7 mouse cellular contexts compared by ENCODE assay signal in the genomic region with DNA sequence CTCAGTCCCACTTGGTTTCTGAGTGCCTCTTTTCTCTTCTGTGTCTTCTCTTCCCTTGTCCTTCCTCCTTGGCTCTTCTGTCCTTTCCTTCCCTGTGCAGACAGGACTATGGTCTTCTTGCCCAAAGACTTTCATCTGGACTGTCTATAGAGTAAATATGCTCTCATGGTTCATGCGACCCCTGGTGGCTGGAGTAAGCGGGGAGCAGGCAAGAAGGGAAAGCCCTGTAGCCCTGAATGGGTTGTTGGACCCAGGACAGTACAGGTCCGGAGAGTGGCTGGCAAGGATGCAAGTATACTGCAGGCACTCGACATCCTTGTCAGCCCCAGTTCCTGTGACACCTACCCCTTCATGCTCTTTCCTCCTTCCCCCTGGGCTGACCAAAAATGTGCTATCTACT. TPM values are rescaled to one million over a fixed set of nuclear protein-coding genes. Genes with fewer than 3 reads are reported as not detected.
A peak's percentile ranks its signal among the peaks of the same experiment; 100 is the strongest.
DNase-seq lines count a peak whose midpoint lies in the region; ATAC-seq and TF ChIP-seq lines count a peak whose summit lies in the region.

No protein-coding gene starts in this region.

- peak; percentile 72 to 75 for TF ChIP-seq CTCF in CH12.LX (conservative IDR thresholded peaks at IDR 0.05 in 1 of 2, IDR thresholded peaks at IDR 0.05 in 1 of 2; ENCODE audit: low read depth in 2 of 2, low read length in 2 of 2)
- peak; percentile 79 for TF ChIP-seq CTCF in heart, postnatal 0 days (IDR thresholded peaks at IDR 0.05; ENCODE audit: low read depth)

- WGBS in heart, postnatal 0 days, result 21% methylated on average over 4 of the region's 4 CpGs

- H3K4me3 ChIP-seq in CH12.LX (replicated peaks in 1 of 3; ENCODE audit: low read depth in 2 of 3, low read length in 2 of 3, poor library complexity in 1 of 3), result no peak overlapping the region
- H3K4me3 ChIP-seq in heart, postnatal 0 days (ENCODE audit: low read depth, low read length), result no peak overlapping the region

- no peak overlapping the region for H3K4me2 ChIP-seq in CH12.LX (ENCODE audit: insufficient read depth, low read depth, poor library complexity, severe bottlenecking)
- H3K4me2 ChIP-seq in heart, postnatal 0 days (ENCODE audit: low read depth, low read length), result no peak overlapping the region

- peak; percentile 21 for TF ChIP-seq RAD21 in CH12.LX (IDR thresholded peaks at IDR 0.05; ENCODE audit: low read depth, low read length)

- H3K9me3 ChIP-seq in CH12.LX (replicated peaks; ENCODE audit: low read length), result no peaks in the 10 kb centered on the region
- no peaks in the 10 kb centered on the region for H3K9me3 ChIP-seq in heart, postnatal 0 days (replicated peaks; ENCODE audit: control insufficient read depth, low read length)

- H3K79me2 ChIP-seq in CH12.LX (replicated peaks; ENCODE audit: control insufficient read depth, extremely low read depth, insufficient read depth, poor library complexity, severe bottlenecking), result no peaks in the 10 kb centered on the region

- no peak overlapping the region for H3K27ac ChIP-seq in CH12.LX (ENCODE audit: insufficient read depth, low read depth)
- no peak overlapping the region for H3K27ac ChIP-seq in heart, postnatal 0 days (ENCODE audit: low read depth)

- DNase-seq in CH12.LX (ENCODE audit: extremely low read depth) (peak; percentile 61), R1 (ENCODE audit: low read depth, low spot score) (peak; percentile 70)
- DNase-seq in embryo, embryonic 10 days (ENCODE audit: low spot score), result peak; percentile 80
- peak; percentile 46 for DNase-seq in heart, postnatal 0 days (ENCODE audit: low spot score)
- peak; percentile 60 for DNase-seq in layer of hippocampus, adult 9-11 months
- peak; percentile 68 for DNase-seq in lung, postnatal 25 days (ENCODE audit: low spot score)
- DNase-seq in right cerebral cortex, postnatal 25 days, result peak; percentile 33

- H3K4me1 ChIP-seq in CH12.LX (ENCODE audit: control insufficient read depth in 1 of 2, insufficient read depth in 2 of 2), result peaks cover 2 to 24% of the 10 kb centered on the region in 2 experiments; a peak in 3 of 4 replicates
- no peaks in the 10 kb centered on the region for H3K4me1 ChIP-seq in heart, postnatal 0 days (ENCODE audit: control insufficient read depth, insufficient read depth)

- dilution Hi-C loops in CH12.LX (cut with MboI; ENCODE audit: extremely low pct_ligation_motif_present, extremely low pct_unique_long_range_greater_than_20kb, low sequenced_read_pairs), result no loop called here

- peaks cover 45 to 64% of the 10 kb centered on the region in 2 experiments for H3K36me3 ChIP-seq in CH12.LX (replicated peaks in 1 of 2; ENCODE audit: control insufficient read depth in 1 of 2, insufficient read depth in 1 of 2, low read length in 1 of 2)
- peaks cover 45% of the 10 kb centered on the region for H3K36me3 ChIP-seq in heart, postnatal 0 days (replicated peaks; ENCODE audit: control insufficient read depth, insufficient read depth, low read length)

- no peak overlapping the region for H3K9ac ChIP-seq in CH12.LX (ENCODE audit: insufficient read depth, low read depth)
- no peak overlapping the region for H3K9ac ChIP-seq in heart, postnatal 0 days (replicated peaks; ENCODE audit: low read depth, low read length)

- no peaks in the 10 kb centered on the region for H3K27me3 ChIP-seq in CH12.LX (replicated peaks)
- no peaks in the 10 kb centered on the region for H3K27me3 ChIP-seq in heart, postnatal 0 days (ENCODE audit: control insufficient read depth, insufficient read depth, low read length)

- peak; percentile 57 for ATAC-seq in heart, postnatal 0 days (ENCODE audit: insufficient read depth, low read depth)

- TF ChIP-seq EP300 in CH12.LX (IDR thresholded peaks at IDR 0.05; ENCODE audit: low read length), result no peak
- no peak for TF ChIP-seq EP300 in heart, postnatal 0 days (IDR thresholded peaks at IDR 0.05; ENCODE audit: low read depth)

- in situ Hi-C loops in CH12.LX (cut with MboI; ENCODE audit: low pct_ligation_motif_present, low pct_unique_long_range_greater_than_20kb, low sequenced_read_pairs), result no loop called here

- no peak for TF ChIP-seq POLR2A in CH12.LX (IDR thresholded peaks at IDR 0.05; ENCODE audit: low read depth, low read length)

TF ChIP-seq in CH12.LX, 34 proteins besides CTCF, POLR2A, EP300 and RAD21:
- no peak; the same call in 1 of the 2 replicates for TF ChIP-seq NELFE (IDR thresholded peaks at IDR 0.05; ENCODE audit: low read depth, low read length)
- TF ChIP-seq SMC3 (IDR thresholded peaks at IDR 0.05; ENCODE audit: low read depth, low read length), result peak; percentile 69
- no peak for TF ChIP-seq CHD2 (IDR thresholded peaks at IDR 0.05; ENCODE audit: low read length)
- no peak for TF ChIP-seq ZNF384 (IDR thresholded peaks at IDR 0.05; ENCODE audit: low read depth, low read length)

RNA-seq across cellular contexts. Expression of a gene that starts 5.2 kb away (rescaled TPM):
- 13.8 and 25.5 TPM in 2 replicates for total RNA-seq in CH12.LX (2012; rRNA removed)
- total RNA-seq in CH12.LX (2014; rRNA removed), result 29.9 and 38.7 TPM in 2 replicates
- 10.3 and 11.7 TPM in 2 replicates for polyA plus RNA-seq in CH12.LX (2012; ENCODE audit: insufficient read length, low read depth)
- 83.8 and 97.2 TPM in 2 replicates for total RNA-seq in heart, postnatal 0 days (2014; rRNA removed; ENCODE audit: low replicate concordance)
- polyA plus RNA-seq in heart, postnatal 0 days (2015; fragmentation: Nextera tagmentation; extraction: Ambion mirVana), result 32.2 and 35.1 TPM in 2 replicates

RNA-seq across cellular contexts. Expression of a gene that starts 12.2 kb away (rescaled TPM):
- total RNA-seq in CH12.LX (2012; rRNA removed), result 88.7 and 148 TPM in 2 replicates
- total RNA-seq in CH12.LX (2014; rRNA removed), result 31.9 and 32.6 TPM in 2 replicates
- polyA plus RNA-seq in CH12.LX (2012; ENCODE audit: insufficient read length, low read depth), result 89.9 and 90.8 TPM in 2 replicates
- total RNA-seq in heart, postnatal 0 days (2014; rRNA removed; ENCODE audit: low replicate concordance), result 35.5 and 37.8 TPM in 2 replicates
- polyA plus RNA-seq in heart, postnatal 0 days (2015; fragmentation: Nextera tagmentation; extraction: Ambion mirVana), result 5.4 and 5.9 TPM in 2 replicates

RNA-seq across cellular contexts. Expression of a gene that starts 15.5 kb away (rescaled TPM):
- total RNA-seq in CH12.LX (2012; rRNA removed), result 2,535 and 3,076 TPM in 2 replicates
- total RNA-seq in CH12.LX (2014; rRNA removed), result 3,131 and 3,378 TPM in 2 replicates
- polyA plus RNA-seq in CH12.LX (2012; ENCODE audit: insufficient read length, low read depth), result 2,547 and 3,250 TPM in 2 replicates
- total RNA-seq in heart, postnatal 0 days (2014; rRNA removed; ENCODE audit: low replicate concordance), result 302 and 464 TPM in 2 replicates
- polyA plus RNA-seq in heart, postnatal 0 days (2015; fragmentation: Nextera tagmentation; extraction: Ambion mirVana), result 1,421 and 1,578 TPM in 2 replicates

RNA-seq across cellular contexts. Expression of a gene that starts 15.9 kb away (rescaled TPM):
- total RNA-seq in CH12.LX (2012; rRNA removed), result 81.3 and 88.2 TPM in 2 replicates
- 125 and 135 TPM in 2 replicates for total RNA-seq in CH12.LX (2014; rRNA removed)
- 55.9 and 69.2 TPM in 2 replicates for polyA plus RNA-seq in CH12.LX (2012; ENCODE audit: insufficient read length, low read depth)
- 30.8 and 58.4 TPM in 2 replicates for total RNA-seq in heart, postnatal 0 days (2014; rRNA removed; ENCODE audit: low replicate concordance)
- 72.5 and 79.0 TPM in 2 replicates for polyA plus RNA-seq in heart, postnatal 0 days (2015; fragmentation: Nextera tagmentation; extraction: Ambion mirVana)

RNA-seq across cellular contexts. Expression of a gene that starts 26.9 kb away (rescaled TPM):
- total RNA-seq in CH12.LX (2012; rRNA removed) (25.4 and 30.4 TPM in 2 replicates), CH12.LX (2014; rRNA removed) (21.7 and 26.0 TPM in 2 replicates)
- polyA plus RNA-seq in CH12.LX (2012; ENCODE audit: insufficient read length, low read depth), result 16.5 and 18.3 TPM in 2 replicates
- 13.7 and 45.1 TPM in 2 replicates for total RNA-seq in heart, postnatal 0 days (2014; rRNA removed; ENCODE audit: low replicate concordance)
- 17.2 and 17.7 TPM in 2 replicates for polyA plus RNA-seq in heart, postnatal 0 days (2015; fragmentation: Nextera tagmentation; extraction: Ambion mirVana)
